Mouse (Mus musculus) olfactory bulb, adult 2 months (tissue): ENCODE data around the gene Fibp. TPM values are rescaled to one million over a fixed set of nuclear protein-coding genes. Genes with fewer than 3 reads are reported as not detected.

ENCODE experiments used
- H3K27ac ChIP-seq: fragments of 200-500 bp; 2 replicates; pipeline ENCODE4 v1.5.1; 2012; ENCODE audit warnings: low read depth, low read length; ENCODE audit not compliant: insufficient read depth
- H3K4me1 ChIP-seq: fragments of 200-500 bp; 2 replicates; pipeline ENCODE4 v1.6.1; 2012; ENCODE audit warnings: low read length; ENCODE audit not compliant: control insufficient read depth, insufficient read depth
- H3K4me3 ChIP-seq: fragments of 200-500 bp; 2 replicates; pipeline ENCODE4 v1.5.1; 2012; ENCODE audit warnings: mild to moderate bottlenecking, low read depth, low read length, moderate library complexity; ENCODE audit not compliant: insufficient read depth
- CTCF ChIP-seq: fragments of 200-500 bp; IDR thresholded peaks from 2 replicates; pipeline ENCODE4 v1.5.1; 2012; ENCODE audit warnings: low read depth, mild to moderate bottlenecking, low read length, moderate library complexity; ENCODE audit not compliant: insufficient read depth
- POLR2A ChIP-seq: fragments of 200-500 bp; IDR thresholded peaks from 2 replicates; pipeline ENCODE4 v1.6.1; 2012; ENCODE audit warnings: mild to moderate bottlenecking, low read depth, low read length, moderate library complexity; ENCODE audit not compliant: insufficient read depth
- WGBS: fragments of 180-500 bp; shearing (Covaris S2); methylation state at CpG from one replicate; pipeline ENCODE4 v1.1.7; 2018; 5-methylcytosine and 5-hydroxymethylcytosine counted together
- polyA plus RNA-seq: library from polyadenylated mRNA; stranded (reverse); fragments of >200 nt; gene quantifications from 2 replicates; pipeline ENCODE4 v1.2.4, GENCODE M21; 2012; ENCODE audit warnings: low replicate concordance; ENCODE audit not compliant: missing spikeins, insufficient read depth, insufficient read length

The Fibp gene
- polyA plus RNA-seq, 1 experiment, result not detected

- 64% methylated on average over 17 of the region's 17 CpGs for WGBS
- Histone ChIP-seq H3K4me1 (no peaks in the 10 kb centered on the region), H3K4me3 (no peak within 1 kb of the TSS), H3K27ac (no peak within 1 kb of the TSS)
- TF ChIP-seq CTCF, result no peak
- TF ChIP-seq POLR2A, result no peak
Observed at GRCm38 (mm10) chr19:5503687-5504086, 43.3 kb downstream of the Fibp start, which contains the start of gene 1700020D05Rik. TSS of gene 1700020D05Rik (minus strand) at chr19:5503787.

GRCm38 (mm10) chr19:5510031-5511026 lies 49.9 kb downstream of the Fibp start, which contains the start of gene Snx32:
TSS of gene Snx32 (minus strand) at chr19:5510538.
- no peak for TF ChIP-seq CTCF
- TF ChIP-seq POLR2A, result 0 out of 2 replicates have a peak, but pooled peaks have one; percentile 32
- Histone ChIP-seq H3K4me3 (peak within 1 kb of the TSS; percentile 60), H3K4me1 (peaks cover 8% of the 10 kb centered on the region), H3K27ac (peak within 1 kb of the TSS; percentile 52)
- under 1% methylated on average over 47 of the region's 47 CpGs for WGBS

- no peak for TF ChIP-seq POLR2A
- no peak for TF ChIP-seq CTCF
- WGBS, result 44% methylated on average over 15 of the region's 15 CpGs
- peak overlapping the region; percentile 35; the same call in 1 of the 2 replicates for H3K27ac ChIP-seq
- peak overlapping the region; percentile 60 for H3K4me3 ChIP-seq
- peaks cover 8% of the 10 kb centered on the region for H3K4me1 ChIP-seq
Observed at GRCm38 (mm10) chr19:5511074-5511632, 50.7 kb downstream of the Fibp start.

GRCm38 (mm10) chr19:5512091-5513004 lies 51.9 kb downstream of the Fibp start:
- Histone ChIP-seq H3K27ac (no peak overlapping the region), H3K4me1 (peaks cover 8% of the 10 kb centered on the region), H3K4me3 (no peak overlapping the region)
- no peak for TF ChIP-seq POLR2A
- TF ChIP-seq CTCF, result no peak
- 62% methylated on average over 12 of the region's 12 CpGs for WGBS

GRCm38 (mm10) chr19:5513005-5513349 lies 52.6 kb downstream of the Fibp start:
- TF ChIP-seq CTCF, result no peak
- no peak for TF ChIP-seq POLR2A
- Histone ChIP-seq H3K27ac (no peak overlapping the region), H3K4me3 (no peak overlapping the region), H3K4me1 (peaks cover 8% of the 10 kb centered on the region)
- WGBS, result 71% methylated on average over 3 of the region's 3 CpGs

Other genes with a start within 250 kb of the Fibp start
- not detected in 2 replicates for gene Pacs1, start 187.5 kb upstream of the Fibp start, polyA plus RNA-seq
- not detected in 2 replicates for gene Sf3b2, start 165.2 kb upstream of the Fibp start, polyA plus RNA-seq
- gene Gal3st3, start 162.3 kb upstream of the Fibp start, polyA plus RNA-seq, result not detected in 2 replicates
- gene Catsper1, start 124.9 kb upstream of the Fibp start, polyA plus RNA-seq, result not detected in 2 replicates
- gene Cst6, start 111.0 kb upstream of the Fibp start, polyA plus RNA-seq, result not detected in 2 replicates
- not detected in 2 replicates for gene Eif1ad, start 93.9 kb upstream of the Fibp start, polyA plus RNA-seq
- gene Banf1, start 93.4 kb upstream of the Fibp start, polyA plus RNA-seq, result not detected in 2 replicates
- gene Sart1, start 71.9 kb upstream of the Fibp start, polyA plus RNA-seq, result not detected in 2 replicates
- not detected in 2 replicates for gene Tsga10ip, start 58.1 kb upstream of the Fibp start, polyA plus RNA-seq
- not detected in 2 replicates for gene Drap1, start 35.6 kb upstream of the Fibp start, polyA plus RNA-seq
- not detected in 2 replicates for gene AI837181, start 35.5 kb upstream of the Fibp start, polyA plus RNA-seq
- not detected in 2 replicates for gene Fosl1, start 13.1 kb upstream of the Fibp start, polyA plus RNA-seq
- not detected in 2 replicates for gene Ccdc85b, start 2.7 kb upstream of the Fibp start, polyA plus RNA-seq
- gene Ctsw, start 7.9 kb downstream of the Fibp start, polyA plus RNA-seq, result not detected in 2 replicates
- not detected in 2 replicates for gene Efemp2, start 13.3 kb downstream of the Fibp start, polyA plus RNA-seq
- gene Mus81, start 27.8 kb downstream of the Fibp start, polyA plus RNA-seq, result not detected in 2 replicates
- gene Cfl1, start 29.8 kb downstream of the Fibp start, polyA plus RNA-seq, result 1,186 and 1,283 TPM in 2 replicates
- not detected in 2 replicates for gene 1700020D05Rik, start 43.2 kb downstream of the Fibp start, polyA plus RNA-seq
- gene Snx32, start 49.9 kb downstream of the Fibp start, polyA plus RNA-seq, result not detected in 2 replicates
- gene Ovol1, start 100.0 kb downstream of the Fibp start, polyA plus RNA-seq, result not detected in 2 replicates
- not detected in 2 replicates for gene Ap5b1, start 107.4 kb downstream of the Fibp start, polyA plus RNA-seq
- gene Rnaseh2c, start 141.3 kb downstream of the Fibp start, polyA plus RNA-seq, result not detected in 2 replicates
- not detected in 2 replicates for gene Kat5, start 149.6 kb downstream of the Fibp start, polyA plus RNA-seq
- gene Rela, start 176.9 kb downstream of the Fibp start, polyA plus RNA-seq, result not detected in 2 replicates
- gene Sipa1, start 203.1 kb downstream of the Fibp start, polyA plus RNA-seq, result not detected in 2 replicates
- gene Map3k11, start 228.1 kb downstream of the Fibp start, polyA plus RNA-seq, result not detected in 2 replicates
- not detected in 2 replicates for gene Pcnx3, start 228.3 kb downstream of the Fibp start, polyA plus RNA-seq
- not detected in 2 replicates for gene Kcnk7, start 243.8 kb downstream of the Fibp start, polyA plus RNA-seq